Mouse (Mus musculus): Measurements from ENCODE around the gene Meis1. TPM values are rescaled to one million over a fixed set of nuclear protein-coding genes. Genes with fewer than 3 reads are reported as not detected.

The Meis1 gene
- total and polyA plus RNA-seq, 3 experiments: 8.2 to 16.5 TPM; not detected in 1

GRCm38 (mm10) chr11:18957097-18957804, 61.5 kb downstream of the Meis1 start:
- H3K9ac ChIP-seq (ENCODE audit: control insufficient read depth, low read depth, low read length, poor library complexity, severe bottlenecking): peak overlapping the region; percentile 48
- no peaks in the 10 kb centered on the region for H3K79me2 ChIP-seq (ENCODE audit: control insufficient read depth, insufficient read depth, low read length, poor library complexity)
- H3K4me3 ChIP-seq (ENCODE audit: control insufficient read depth in 1 of 2, insufficient read depth in 1 of 2, low read depth in 2 of 2, low read length in 2 of 2): peak overlapping the region; percentile 49 to 64
- H3K4me1 ChIP-seq (ENCODE audit: control insufficient read depth in 1 of 2, insufficient read depth in 2 of 2, low read length in 2 of 2): peaks cover 20 to 31% of the 10 kb centered on the region in 2 experiments
- DNase-seq (ENCODE audit: low read depth, low spot score): peak; percentile 82
- H3K9me3 ChIP-seq (replicated peaks; ENCODE audit: insufficient read depth, low read length): no peaks in the 10 kb centered on the region
- peak overlapping the region; percentile 89 for H3K27ac ChIP-seq (ENCODE audit: control insufficient read depth, low read depth, low read length)
- H3K36me3 ChIP-seq (ENCODE audit: control insufficient read depth in 1 of 2, insufficient read depth in 2 of 2, low read length in 2 of 2): peaks cover 0 to 33% of the 10 kb centered on the region in 2 experiments; a peak in 2 of 4 replicates
- H3K27me3 ChIP-seq (ENCODE audit: control insufficient read depth in 1 of 2, insufficient read depth in 2 of 2, low read length in 2 of 2): no peaks in the 10 kb centered on the region
- TF ChIP-seq POLR2A (IDR thresholded peaks at IDR 0.05; ENCODE audit: control insufficient read depth in 1 of 2, insufficient read depth in 1 of 2, low read depth in 1 of 2, low read length in 2 of 2, poor library complexity in 1 of 2): 0 out of 4 replicates have a peak, but pooled peaks of 1 of the 2 experiments have one; percentile 9
- 0 out of 2 replicates have a peak, but pooled peaks have one; percentile 9 for TF ChIP-seq E2F4 (IDR thresholded peaks at IDR 0.05; ENCODE audit: borderline replicate concordance, low read depth, low read length)
- TF ChIP-seq USF2 (IDR thresholded peaks at IDR 0.05; ENCODE audit: borderline replicate concordance in 1 of 2, insufficient read depth in 1 of 2, low read depth in 1 of 2, low read length in 2 of 2): no peak
- TF ChIP-seq HCFC1 (IDR thresholded peaks at IDR 0.05; ENCODE audit: low read depth, low read length): peak; percentile 60
- TF ChIP-seq ELF1 (IDR thresholded peaks at IDR 0.05; ENCODE audit: low read depth, low read length): 0 out of 2 replicates have a peak, but pooled peaks have one; percentile 14
- no peak for TF ChIP-seq POLR2AphosphoS2 (IDR thresholded peaks at IDR 0.05; ENCODE audit: low read length)
- TF ChIP-seq ZNF384 (IDR thresholded peaks at IDR 0.05; ENCODE audit: low read depth, low read length): peak; percentile 49; the same call in 1 of the 2 replicates
- peak; percentile 80 for TF ChIP-seq SIN3A (IDR thresholded peaks at IDR 0.05; ENCODE audit: low read length)
- no peak for TF ChIP-seq USF1 (IDR thresholded peaks at IDR 0.05; ENCODE audit: low read depth, low read length)
- peak; percentile 88; the same call in 1 of the 2 replicates for TF ChIP-seq MAZ (IDR thresholded peaks at IDR 0.05; ENCODE audit: low read depth, low read length)
- no peak for TF ChIP-seq MYC (IDR thresholded peaks at IDR 0.05; ENCODE audit: low read depth, low read length)
- TF ChIP-seq NELFE (IDR thresholded peaks at IDR 0.05; ENCODE audit: low read depth, low read length): 0 out of 2 replicates have a peak, but pooled peaks have one; percentile 14
- TF ChIP-seq MAFK (IDR thresholded peaks at IDR 0.05; ENCODE audit: borderline replicate concordance, low read depth, low read length): peak; percentile 65; the same call in 1 of the 2 replicates
- TF ChIP-seq MXI1 (IDR thresholded peaks at IDR 0.05; ENCODE audit: low read depth, low read length): no peak; the same call in 1 of the 2 replicates
- TF ChIP-seq POLR2AphosphoS5 (IDR thresholded peaks at IDR 0.05; ENCODE audit: borderline replicate concordance, low read depth, low read length): no peak
- TF ChIP-seq MYB (IDR thresholded peaks at IDR 0.05; ENCODE audit: low read depth, low read length): peak; percentile 51; the same call in 1 of the 2 replicates
- TF ChIP-seq SMC3 (IDR thresholded peaks at IDR 0.05; ENCODE audit: low read depth, low read length): no peak
- TF ChIP-seq TBP (IDR thresholded peaks at IDR 0.05; ENCODE audit: low read depth, low read length): no peak
- no peak for TF ChIP-seq GABPA (IDR thresholded peaks at IDR 0.05; ENCODE audit: low read depth, low read length)
- no peak; the same call in 1 of the 2 replicates for TF ChIP-seq ZC3H11A (IDR thresholded peaks at IDR 0.05; ENCODE audit: low read depth, low read length)
- no peak; the same call in 1 of the 2 replicates for TF ChIP-seq KAT2A (conservative IDR thresholded peaks at IDR 0.05; ENCODE audit: low read depth, low read length)
- peak; percentile 98 for TF ChIP-seq GATA1 (IDR thresholded peaks at IDR 0.05; ENCODE audit: low read depth, low read length)
- TF ChIP-seq ZMIZ1 (IDR thresholded peaks at IDR 0.05; ENCODE audit: low read depth, low read length): no peak; the same call in 1 of the 2 replicates
- TF ChIP-seq CTCF (IDR thresholded peaks at IDR 0.05 in 2 of 3, conservative IDR thresholded peaks at IDR 0.05 in 1 of 3; ENCODE audit: control insufficient read depth in 1 of 3, insufficient read depth in 1 of 3, low read depth in 2 of 3, low read length in 3 of 3, poor library complexity in 1 of 3, severe bottlenecking in 1 of 3): no peak
- peak; percentile 93 for TF ChIP-seq ETS1 (IDR thresholded peaks at IDR 0.05; ENCODE audit: low read depth, low read length)
- no peak for TF ChIP-seq NRF1 (IDR thresholded peaks at IDR 0.05; ENCODE audit: insufficient read depth, low read depth, low read length, poor library complexity, severe bottlenecking)
- TF ChIP-seq RCOR1 (IDR thresholded peaks at IDR 0.05; ENCODE audit: low read depth, low read length): 0 out of 2 replicates have a peak, but pooled peaks have one; percentile 75
- peak; percentile 64 for TF ChIP-seq TAL1 (IDR thresholded peaks at IDR 0.05; ENCODE audit: low read length)
- TF ChIP-seq JUND (IDR thresholded peaks at IDR 0.05; ENCODE audit: low read depth, low read length): 0 out of 2 replicates have a peak, but pooled peaks have one; percentile 13
- TF ChIP-seq UBTF (IDR thresholded peaks at IDR 0.05; ENCODE audit: borderline replicate concordance, insufficient read depth, low read depth, low read length): no peak
- TF ChIP-seq CHD2 (IDR thresholded peaks at IDR 0.05; ENCODE audit: low read length): no peak; the same call in 1 of the 2 replicates
- 0 out of 2 replicates have a peak, but pooled peaks have one; percentile 38 for TF ChIP-seq BHLHE40 (IDR thresholded peaks at IDR 0.05; ENCODE audit: borderline replicate concordance, low read depth, low read length)
- TF ChIP-seq ZKSCAN1 (IDR thresholded peaks at IDR 0.05; ENCODE audit: low read depth, low read length): peak; percentile 57; the same call in 1 of the 2 replicates
- TF ChIP-seq MEF2A (IDR thresholded peaks at IDR 0.05; ENCODE audit: extremely low read depth, insufficient replicate concordance, low read depth, low read length, poor library complexity, severe bottlenecking): peak; percentile 61; the same call in 1 of the 2 replicates
